8 mouse cellular contexts compared by ENCODE assay signal in the genomic region with DNA sequence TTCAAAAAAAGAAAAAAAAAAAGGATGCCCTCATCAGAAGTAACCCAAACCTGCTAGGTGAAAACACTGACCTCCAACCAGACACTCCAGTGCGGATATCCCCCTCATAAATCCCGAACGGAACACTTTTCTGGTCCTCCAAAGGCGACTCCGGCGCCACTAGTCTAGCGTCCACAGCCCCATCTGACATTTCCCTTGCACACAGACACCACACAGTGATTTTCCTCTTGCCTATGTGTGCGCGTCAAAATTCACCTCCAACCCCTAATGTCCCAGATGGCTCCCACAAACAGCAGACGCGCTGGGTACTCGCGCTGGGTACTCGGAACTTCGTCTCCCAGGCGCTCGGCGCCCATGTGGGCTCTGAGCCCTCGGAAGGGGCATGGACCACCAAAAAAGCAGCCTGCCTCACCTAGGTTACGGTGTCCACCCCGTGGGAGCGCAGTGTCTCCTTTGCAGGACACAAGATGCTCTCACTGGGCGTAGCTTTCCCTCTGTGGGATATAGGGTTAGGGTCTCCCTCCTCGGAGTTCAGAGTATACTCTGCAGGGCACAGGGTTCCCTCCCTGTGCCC. TPM values are rescaled to one million over a fixed set of nuclear protein-coding genes. Genes with fewer than 3 reads are reported as not detected.
DNase-seq lines count a peak whose midpoint lies in the region; ATAC-seq lines count a peak whose summit lies in the region.

No protein-coding gene starts in this region.

- peak overlapping the region; percentile 98 for H3K4me2 ChIP-seq in heart, embryonic 15.5 days
- H3K4me2 ChIP-seq in intestine, embryonic 15.5 days (replicated peaks): peak overlapping the region; percentile 98
- peak overlapping the region; percentile 97 for H3K4me2 ChIP-seq in midbrain, embryonic 14.5 days (ENCODE audit: low read length)

- H3K9ac ChIP-seq in heart, embryonic 15.5 days: peak overlapping the region; percentile 78
- H3K9ac ChIP-seq in intestine, embryonic 15.5 days: peak overlapping the region; percentile 17; the same call in 1 of the 2 replicates
- H3K9ac ChIP-seq in midbrain, embryonic 14.5 days (replicated peaks; ENCODE audit: low read length): peak overlapping the region; percentile 84

- H3K27ac ChIP-seq in heart, embryonic 15.5 days: no peak overlapping the region
- H3K27ac ChIP-seq in intestine, embryonic 15.5 days: no peak overlapping the region
- no peak overlapping the region for H3K27ac ChIP-seq in midbrain, embryonic 14.5 days (replicated peaks; ENCODE audit: low read depth, low read length)

- no peak for ATAC-seq in heart, embryonic 15.5 days (replicated peaks; ENCODE audit: insufficient number of reproducible peaks, insufficient read depth, low FRiP score, low read depth)
- ATAC-seq in intestine, embryonic 15.5 days: no peak; the same call in 1 of the 2 replicates
- no peak for ATAC-seq in midbrain, embryonic 14.5 days (ENCODE audit: low FRiP score, low TSS enrichment)
- no peak for ATAC-seq in frontal cortex, adult (ENCODE audit: low TSS enrichment)

- no peak for DNase-seq in heart, adult 11 months
- DNase-seq in embryo, embryonic 10 days (ENCODE audit: low spot score): peak; percentile 22
- peak; percentile 34 for DNase-seq in midbrain, embryonic 14.5 days
- DNase-seq in spleen, postnatal 10 days (ENCODE audit: low spot score in 2 of 2): no peak
- DNase-seq in spleen, adult 12 weeks (ENCODE audit: low spot score): no peak

- no peaks in the 10 kb centered on the region for H3K36me3 ChIP-seq in heart, embryonic 15.5 days
- no peaks in the 10 kb centered on the region for H3K36me3 ChIP-seq in intestine, embryonic 15.5 days
- no peaks in the 10 kb centered on the region for H3K36me3 ChIP-seq in midbrain, embryonic 14.5 days (ENCODE audit: control insufficient read depth, insufficient read depth, low read length)

- no peaks in the 10 kb centered on the region for H3K9me3 ChIP-seq in heart, embryonic 15.5 days (replicated peaks)
- no peaks in the 10 kb centered on the region for H3K9me3 ChIP-seq in intestine, embryonic 15.5 days
- no peaks in the 10 kb centered on the region for H3K9me3 ChIP-seq in midbrain, embryonic 14.5 days (ENCODE audit: control insufficient read depth, low read length)

- H3K4me3 ChIP-seq in heart, embryonic 15.5 days: peak overlapping the region; percentile 90
- H3K4me3 ChIP-seq in intestine, embryonic 15.5 days (replicated peaks): peak overlapping the region; percentile 83
- H3K4me3 ChIP-seq in midbrain, embryonic 14.5 days (replicated peaks; ENCODE audit: low read depth, low read length): peak overlapping the region; percentile 77

- WGBS in heart, embryonic 15.5 days: 11% methylated on average over 24 of the region's 24 CpGs
- WGBS in intestine, embryonic 15.5 days: 6% methylated on average over 24 of the region's 24 CpGs
- 5% methylated on average over 24 of the region's 24 CpGs for WGBS in midbrain, embryonic 14.5 days

- peaks cover 9% of the 10 kb centered on the region; the same call in 1 of the 2 replicates for H3K27me3 ChIP-seq in heart, embryonic 15.5 days
- peaks cover 16% of the 10 kb centered on the region for H3K27me3 ChIP-seq in intestine, embryonic 15.5 days (replicated peaks)
- H3K27me3 ChIP-seq in midbrain, embryonic 14.5 days (ENCODE audit: control insufficient read depth, insufficient read depth, low read length): peaks cover 14% of the 10 kb centered on the region

- peaks cover 36% of the 10 kb centered on the region for H3K4me1 ChIP-seq in heart, embryonic 15.5 days (replicated peaks)
- H3K4me1 ChIP-seq in intestine, embryonic 15.5 days (replicated peaks): peaks cover 9% of the 10 kb centered on the region
- peaks cover 10% of the 10 kb centered on the region for H3K4me1 ChIP-seq in midbrain, embryonic 14.5 days (ENCODE audit: control insufficient read depth, insufficient read depth, low read length)

RNA-seq across cellular contexts. Expression of a gene that starts 1.3 kb away (rescaled TPM):
- 14.0 and 14.8 TPM in 2 replicates for polyA plus RNA-seq in heart, embryonic 15.5 days (2015; fragmentation: Nextera tagmentation; extraction: Ambion mirVana)
- 4.4 and 5.8 TPM in 2 replicates for polyA plus RNA-seq in intestine, embryonic 15.5 days (2015; fragmentation: Nextera tagmentation; extraction: Ambion mirVana)
- 12.1 and 14.4 TPM in 2 replicates for polyA plus RNA-seq in midbrain, embryonic 14.5 days (2014; fragmentation: Nextera tagmentation; extraction: Ambion mirVana)

Comparison
In these comparisons a context has a peak if more than half of its experiments do, and no peak if none do; other contexts are left out.
1. H3K9ac ChIP-seq: peak in every context shown above with its lines; median percentile 84 in midbrain, embryonic 14.5 days; 78 in heart, embryonic 15.5 days; 17 in intestine, embryonic 15.5 days.
2. DNase-seq: peak in embryo, embryonic 10 days (single experiment) and midbrain, embryonic 14.5 days (single experiment); none in heart, adult 11 months (single experiment), spleen, postnatal 10 days (0 of 2) and spleen, adult 12 weeks (single experiment).
3. Peak in every context shown above with its lines, with median percentiles within 50 percentile points of each other: H3K4me2 ChIP-seq and H3K4me3 ChIP-seq.